In genomic region chr2:20525879-20526593, GRCm38 (mm10) we compare ENCODE assay signal across 8 mouse cellular contexts.
DNase-seq lines count a peak whose midpoint lies in the region; TF ChIP-seq lines count a peak whose summit lies in the region.

No protein-coding gene starts in this region.

- no peaks in the 10 kb centered on the region for H3K27me3 ChIP-seq in kidney, adult 2 months (replicated peaks; ENCODE audit: control insufficient read depth, insufficient read depth, low read length)

- peak; percentile 55 for TF ChIP-seq CTCF in layer of hippocampus, adult 2 months (conservative IDR thresholded peaks at IDR 0.05)
- peak; percentile 26; the same call in 1 of the 2 replicates for TF ChIP-seq CTCF in kidney, adult 2 months (conservative IDR thresholded peaks at IDR 0.05; ENCODE audit: insufficient read depth, insufficient read length, low read depth, low read length)

- no peaks in the 10 kb centered on the region; the same call in 1 of the 2 replicates for H3K4me1 ChIP-seq in kidney, adult 2 months (ENCODE audit: control insufficient read depth, insufficient read depth, low read length)

- WGBS in kidney, adult 2 months, result 34% methylated on average over 4 of the region's 4 CpGs

- no peak for TF ChIP-seq POLR2A in kidney, adult 2 months (IDR thresholded peaks at IDR 0.05; ENCODE audit: low read depth, low read length)

- intact Hi-C loops in left cerebral cortex, postnatal 25 days (cut with DNase I), result no loop called here

- no peak overlapping the region for H3K4me3 ChIP-seq in layer of hippocampus, adult 2 months
- no peak overlapping the region for H3K4me3 ChIP-seq in kidney, adult 2 months (ENCODE audit: insufficient read depth, low read depth, low read length)

- no peaks in the 10 kb centered on the region; the same call in 1 of the 2 replicates for H3K36me3 ChIP-seq in kidney, adult 2 months (ENCODE audit: control insufficient read depth, insufficient read depth, low read length)

- no peak overlapping the region for H3K27ac ChIP-seq in layer of hippocampus, adult 2 months
- H3K27ac ChIP-seq in kidney, adult 2 months (ENCODE audit: insufficient read depth, low read depth, low read length), result peak overlapping the region; percentile 53; the same call in 1 of the 2 replicates

- no peak for DNase-seq in layer of hippocampus, adult 2 months (ENCODE audit: low spot score in 2 of 2)
- no peak for DNase-seq in layer of hippocampus, adult 18-20 months (ENCODE audit: low spot score in 2 of 2)
- peak; percentile 35 for DNase-seq in embryo, embryonic 10.5 days (ENCODE audit: low spot score)
- DNase-seq in kidney, adult 2 months, result peak; percentile 67
- DNase-seq in retina, postnatal 1 day, result peak; percentile 45
- no peak for DNase-seq in left cerebral cortex, postnatal 25 days (ENCODE audit: low spot score in 2 of 2)
- no peak for DNase-seq in layer of hippocampus, adult 9-11 months
- no peak for DNase-seq in thymus, postnatal 0 days (ENCODE audit: low spot score)

Comparison
In these comparisons a context has a peak if more than half of its experiments do, and no peak if none do; other contexts are left out.
1. DNase-seq: peak in embryo, embryonic 10.5 days (single experiment), kidney, adult 2 months (single experiment) and retina, postnatal 1 day (single experiment); none in layer of hippocampus, adult 2 months (0 of 2), layer of hippocampus, adult 18-20 months (0 of 2), left cerebral cortex, postnatal 25 days (0 of 2), layer of hippocampus, adult 9-11 months (single experiment) and thymus, postnatal 0 days (single experiment).